ENCODE assay signal across 15 mouse cellular contexts in the genomic region with DNA sequence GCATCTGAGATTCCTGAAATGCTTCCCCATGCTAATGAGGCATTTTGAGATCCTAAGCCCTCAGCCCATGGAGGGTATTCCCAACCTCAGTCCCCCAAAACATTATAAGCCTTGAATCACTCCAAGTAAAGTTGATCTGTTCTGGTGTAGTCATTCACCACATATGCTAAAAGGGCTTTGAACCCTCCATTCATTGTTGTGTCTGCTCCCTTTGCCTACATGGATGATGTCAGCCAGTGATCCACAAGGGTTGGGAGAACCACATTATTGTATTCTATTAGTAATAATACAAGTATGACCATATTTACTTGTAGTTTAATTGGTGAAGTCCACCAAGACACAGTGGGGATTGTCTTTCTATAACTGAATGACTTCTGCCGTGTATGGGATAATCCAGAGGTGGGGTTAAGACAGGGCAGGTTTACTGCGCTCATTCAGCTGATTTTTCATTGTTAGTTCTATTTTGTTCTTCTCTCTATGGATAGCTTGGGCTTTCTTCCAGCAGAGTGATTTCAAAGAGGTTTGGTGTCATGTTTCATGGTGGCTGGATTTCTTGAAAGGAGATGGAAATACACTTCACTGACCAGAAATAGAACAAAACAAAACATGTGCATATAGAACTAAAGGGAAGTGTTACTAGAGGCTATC.
DNase-seq lines count a peak whose midpoint lies in the region; ATAC-seq lines count a peak whose summit lies in the region.
"Had no signal": no experiment of that assay in that cellular context is flagged by ENCODE, and none has a peak within 500 bp of the region (broad histone marks: within the 10 kb centered on the region; RNA-seq: fewer than 3 reads in every experiment).

No protein-coding gene starts in this region.

- intact Hi-C loops in heart, postnatal 10 days (cut with DNase I), result no loop called here

- no peaks in the 10 kb centered on the region for H3K36me3 ChIP-seq in heart, embryonic 16.5 days (ENCODE audit: control insufficient read depth, insufficient read depth)
- H3K36me3 ChIP-seq in midbrain, embryonic 11.5 days (ENCODE audit: control insufficient read depth, insufficient read depth, low read length), result no peaks in the 10 kb centered on the region
- no peaks in the 10 kb centered on the region for H3K36me3 ChIP-seq in midbrain, embryonic 16.5 days (ENCODE audit: control insufficient read depth, insufficient read depth, low read length)
- H3K36me3 ChIP-seq: embryonic facial prominence, embryonic 15.5 days; limb, embryonic 13.5 days had no signal

- H3K4me3 ChIP-seq in heart, embryonic 16.5 days (ENCODE audit: low read length), result no peak overlapping the region
- no peak overlapping the region for H3K4me3 ChIP-seq in midbrain, embryonic 11.5 days (ENCODE audit: low read depth, low read length)
- no peak overlapping the region for H3K4me3 ChIP-seq in midbrain, embryonic 16.5 days (ENCODE audit: low read depth, low read length)
- H3K4me3 ChIP-seq: embryonic facial prominence, embryonic 15.5 days; gastrocnemius, adult 2 months; limb, embryonic 13.5 days had no signal

- no peaks in the 10 kb centered on the region for H3K9me3 ChIP-seq in heart, embryonic 16.5 days (replicated peaks; ENCODE audit: control insufficient read depth, low read length)
- no peaks in the 10 kb centered on the region for H3K9me3 ChIP-seq in midbrain, embryonic 11.5 days (ENCODE audit: control insufficient read depth, low read length)
- no peaks in the 10 kb centered on the region for H3K9me3 ChIP-seq in midbrain, embryonic 16.5 days (replicated peaks; ENCODE audit: control insufficient read depth, low read length, poor library complexity, severe bottlenecking)
- H3K9me3 ChIP-seq: embryonic facial prominence, embryonic 15.5 days; limb, embryonic 13.5 days had no signal

- DNase-seq in heart, postnatal 10 days, result no peak
- peak; percentile 88 for DNase-seq in midbrain, embryonic 11.5 days (ENCODE audit: low spot score, missing footprints)
- DNase-seq in embryo, embryonic 9.5 days (ENCODE audit: extremely low spot score), result peak; percentile 17
- peak; percentile 46 for DNase-seq in retina, embryonic 14.5 days (ENCODE audit: low spot score)
- no peak for DNase-seq in spleen, postnatal 10 days (ENCODE audit: low spot score in 2 of 2)
- DNase-seq: cerebellum, adult 9-10 months; gastrocnemius, adult 2 months had no signal

- no peak overlapping the region for H3K4me2 ChIP-seq in heart, embryonic 16.5 days (ENCODE audit: low read depth, low read length)
- no peak overlapping the region for H3K4me2 ChIP-seq in midbrain, embryonic 11.5 days
- no peak overlapping the region for H3K4me2 ChIP-seq in midbrain, embryonic 16.5 days (ENCODE audit: low read length)
- H3K4me2 ChIP-seq: embryonic facial prominence, embryonic 15.5 days; limb, embryonic 13.5 days had no signal

- 46% methylated on average over 2 of the region's 2 CpGs for WGBS in heart, embryonic 16.5 days
- 10% methylated on average over 2 of the region's 2 CpGs for WGBS in midbrain, embryonic 11.5 days
- 13% methylated on average over 2 of the region's 2 CpGs for WGBS in midbrain, embryonic 16.5 days

- ATAC-seq in heart, embryonic 16.5 days (replicated peaks; ENCODE audit: extremely low read depth, insufficient read depth, low FRiP score), result peak; percentile 49
- ATAC-seq in midbrain, embryonic 11.5 days (ENCODE audit: low FRiP score), result peak; percentile 73
- ATAC-seq in midbrain, embryonic 16.5 days, result no peak
- ATAC-seq in CD4-positive, CD25-positive, alpha-beta regulatory T cell, adult 4 months, result no peak
- ATAC-seq: intestine, postnatal 0 days; Patski had no signal

- H3K27ac ChIP-seq in heart, embryonic 16.5 days (ENCODE audit: low read length), result peak overlapping the region; percentile 84
- H3K27ac ChIP-seq in midbrain, embryonic 11.5 days (ENCODE audit: low read depth, low read length), result no peak overlapping the region
- no peak overlapping the region for H3K27ac ChIP-seq in midbrain, embryonic 16.5 days (ENCODE audit: low read length)
- H3K27ac ChIP-seq: embryonic facial prominence, embryonic 15.5 days; gastrocnemius, adult 2 months; limb, embryonic 13.5 days had no signal

- peaks cover 2% of the 10 kb centered on the region; the same call in 1 of the 2 replicates for H3K4me1 ChIP-seq in heart, embryonic 16.5 days (ENCODE audit: control insufficient read depth, insufficient read depth, low read length)
- no peaks in the 10 kb centered on the region for H3K4me1 ChIP-seq in midbrain, embryonic 11.5 days (ENCODE audit: control insufficient read depth, insufficient read depth, low read length)
- no peaks in the 10 kb centered on the region for H3K4me1 ChIP-seq in midbrain, embryonic 16.5 days (ENCODE audit: control insufficient read depth, insufficient read depth, low read length)
- H3K4me1 ChIP-seq: embryonic facial prominence, embryonic 15.5 days; limb, embryonic 13.5 days had no signal

- no peaks in the 10 kb centered on the region for H3K27me3 ChIP-seq in heart, embryonic 16.5 days (ENCODE audit: control insufficient read depth, insufficient read depth, low read length)
- H3K27me3 ChIP-seq in midbrain, embryonic 11.5 days (ENCODE audit: control insufficient read depth, insufficient read depth, low read length), result no peaks in the 10 kb centered on the region
- H3K27me3 ChIP-seq in midbrain, embryonic 16.5 days (ENCODE audit: control insufficient read depth, insufficient read depth, low read depth, low read length), result no peaks in the 10 kb centered on the region
- H3K27me3 ChIP-seq: CH12.LX; embryonic facial prominence, embryonic 15.5 days; limb, embryonic 13.5 days had no signal

- no peak overlapping the region for H3K9ac ChIP-seq in heart, embryonic 16.5 days (ENCODE audit: low read length)
- no peak overlapping the region for H3K9ac ChIP-seq in midbrain, embryonic 11.5 days (ENCODE audit: low read length)
- no peak overlapping the region for H3K9ac ChIP-seq in midbrain, embryonic 16.5 days (ENCODE audit: low read depth, low read length)
- H3K9ac ChIP-seq: embryonic facial prominence, embryonic 15.5 days; limb, embryonic 13.5 days had no signal

Comparison
In these comparisons a context has a peak if more than half of its experiments do, and no peak if none do; other contexts are left out.
1. ATAC-seq: peak in heart, embryonic 16.5 days (single experiment) and midbrain, embryonic 11.5 days (single experiment); none in midbrain, embryonic 16.5 days (single experiment) and CD4-positive, CD25-positive, alpha-beta regulatory T cell, adult 4 months (single experiment).
2. DNase-seq: peak in midbrain, embryonic 11.5 days (single experiment), embryo, embryonic 9.5 days (single experiment) and retina, embryonic 14.5 days (single experiment); none in heart, postnatal 10 days (0 of 2) and spleen, postnatal 10 days (0 of 2).